Mouse (Mus musculus) forebrain, embryonic 15.5 days (tissue): ENCODE results near the gene Acap2. TPM values are rescaled to one million over a fixed set of nuclear protein-coding genes. Genes with fewer than 3 reads are reported as not detected.

Source experiments
- ATAC-seq: fragments of 200-750 bp; cut with Nextera tagmentation; replicated peaks from 2 replicates; pipeline ENCODE4 v1.8.0; 2017; ENCODE audit warnings: mild to moderate bottlenecking, moderate TSS enrichment, moderate library complexity
- H3K27ac ChIP-seq: fragments of 300-500 bp; sonication (generic); replicated peaks from 2 replicates; pipeline ENCODE4 v1.5.1; 2015; ENCODE audit warnings: mild to moderate bottlenecking, inconsistent platforms
- H3K27me3 ChIP-seq: fragments of 300-500 bp; sonication (generic); 2 replicates; pipeline ENCODE4 v1.6.1; 2015; ENCODE audit warnings: inconsistent platforms
- H3K36me3 ChIP-seq: fragments of 300-500 bp; sonication (generic); 2 replicates; pipeline ENCODE4 v1.6.1; 2015; ENCODE audit warnings: mild to moderate bottlenecking, inconsistent platforms
- H3K4me1 ChIP-seq: fragments of 300-500 bp; sonication (generic); 2 replicates; pipeline ENCODE4 v1.6.1; 2015; ENCODE audit warnings: inconsistent platforms
- H3K4me2 ChIP-seq: fragments of 300-500 bp; sonication (generic); replicated peaks from 2 replicates; pipeline ENCODE4 v1.6.1; 2015; ENCODE audit warnings: mild to moderate bottlenecking, inconsistent platforms
- H3K4me3 ChIP-seq: fragments of 300-500 bp; sonication (generic); 2 replicates; pipeline ENCODE4 v1.5.1; 2015; ENCODE audit warnings: mild to moderate bottlenecking, inconsistent platforms
- H3K9ac ChIP-seq: fragments of 300-500 bp; sonication (generic); replicated peaks from 2 replicates; pipeline ENCODE4 v1.6.1; 2015; ENCODE audit warnings: mild to moderate bottlenecking, inconsistent platforms
- H3K9me3 ChIP-seq: fragments of 300-500 bp; sonication (generic); 2 replicates; pipeline ENCODE4 v1.6.1; 2016; ENCODE audit warnings: inconsistent platforms
- WGBS: fragments of 180-500 bp; shearing (Covaris S2); methylation state at CpG from one replicate; pipeline ENCODE4 v1.1.7; 2015; ENCODE audit warnings: mixed read lengths; 5-methylcytosine and 5-hydroxymethylcytosine counted together
- polyA plus RNA-seq: library from polyadenylated mRNA; unstranded; fragments of >200 nt; fragmentation: Nextera tagmentation; extraction: Ambion mirVana; gene quantifications from 2 replicates; pipeline ENCODE4 v1.2.1, GENCODE M21; 2015

Gene Acap2
- polyA plus RNA-seq, 1 experiment from 2014 or later: 14.0 TPM

DNA sequence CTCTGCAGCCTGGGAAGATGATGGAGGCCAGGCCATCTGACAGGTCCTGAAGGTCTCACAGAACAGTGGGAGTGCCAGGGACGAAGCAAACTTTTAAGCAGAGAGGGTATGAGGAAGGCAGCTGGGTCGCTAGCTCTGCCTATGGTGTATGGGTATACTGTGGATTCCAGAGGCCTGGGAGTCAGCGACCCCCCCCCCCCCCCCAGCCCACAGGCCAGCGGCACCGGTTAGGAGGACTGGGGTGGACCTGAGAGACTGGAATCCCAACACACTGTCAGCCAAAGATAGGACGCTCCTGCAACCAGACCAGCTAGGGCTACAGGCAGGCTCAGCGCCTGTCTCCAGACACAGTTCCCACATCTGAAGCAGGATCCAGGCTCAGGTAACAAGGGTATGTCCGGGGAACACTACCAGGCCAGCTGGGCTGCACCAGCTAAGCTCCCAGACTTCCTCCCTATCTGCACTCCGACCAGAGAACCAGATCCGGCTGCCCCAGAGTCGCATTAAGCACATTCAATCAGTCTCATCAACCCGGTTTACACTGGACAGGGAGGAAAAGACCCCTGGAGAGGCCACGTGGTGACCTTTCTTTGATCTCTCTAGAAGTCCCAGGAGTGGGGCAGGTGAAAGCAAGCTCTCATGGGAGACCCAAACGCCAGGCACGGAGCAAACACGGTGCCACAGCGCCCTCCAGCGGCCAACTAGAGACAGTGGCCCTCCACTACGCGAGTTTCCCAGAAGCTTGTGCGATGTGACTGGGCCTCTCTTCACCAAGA lies 130.5 kb downstream of the Acap2 start:
- 22% methylated on average over 20 of the region's 21 CpGs for WGBS
- H3K4me1 ChIP-seq: peaks cover 4% of the 10 kb centered on the region
- H3K27me3 ChIP-seq: no peaks in the 10 kb centered on the region
- no peaks in the 10 kb centered on the region for H3K9me3 ChIP-seq
- ATAC-seq: peak; percentile 77
- H3K36me3 ChIP-seq: no peaks in the 10 kb centered on the region
- H3K4me3 ChIP-seq: no peak overlapping the region
- no peak overlapping the region; the same call in 1 of the 2 replicates for H3K4me2 ChIP-seq
- H3K9ac ChIP-seq: 0 out of 2 replicates have a peak overlapping the region, but pooled peaks have one; percentile 11
- H3K27ac ChIP-seq: no peak overlapping the region

DNA sequence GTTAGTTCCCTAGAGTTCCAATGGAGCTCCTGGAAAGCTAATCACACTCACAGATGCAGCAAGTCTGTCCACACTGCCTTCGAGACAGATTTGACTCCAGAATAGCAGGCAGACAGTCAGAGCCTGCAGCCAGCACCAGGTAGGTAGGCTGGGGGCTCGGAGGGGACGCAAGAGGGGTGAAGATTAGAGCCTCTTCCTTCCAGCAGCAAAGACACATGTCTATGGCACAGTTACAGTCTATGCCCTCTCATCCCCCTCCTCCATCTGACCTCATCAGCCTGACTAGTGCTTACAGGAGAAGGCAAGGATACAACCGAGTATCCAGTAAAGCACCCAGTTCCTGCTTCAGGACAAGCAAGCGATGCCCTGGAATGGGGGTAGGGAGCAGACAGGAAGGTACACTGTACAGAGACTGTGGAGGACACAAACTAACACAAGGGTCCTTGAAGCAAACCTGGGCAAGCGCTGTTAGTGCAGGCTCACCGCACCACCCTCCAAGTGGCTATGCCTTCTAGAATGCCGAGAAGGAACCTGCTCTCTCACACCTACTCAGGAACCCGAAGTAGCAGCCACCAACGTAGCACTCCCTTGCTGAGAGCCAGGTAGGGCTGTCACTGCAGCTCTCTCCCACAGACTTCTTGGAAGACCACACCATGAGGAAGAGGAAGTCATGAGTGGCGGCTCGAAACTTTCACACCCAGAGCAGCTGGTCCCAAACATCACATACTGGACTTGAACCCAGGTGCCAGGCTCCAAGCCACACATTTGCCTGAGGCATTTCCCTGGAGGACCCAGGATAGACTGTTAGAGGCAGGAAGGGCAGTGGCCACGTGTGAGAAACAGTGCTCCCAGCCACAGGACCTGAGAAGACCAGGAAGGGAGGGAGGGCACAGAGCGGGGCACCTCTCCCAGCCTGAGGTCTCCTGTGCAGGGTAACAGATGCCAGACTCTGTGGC lies 131.6 kb downstream of the Acap2 start:
- H3K4me3 ChIP-seq: no peak overlapping the region
- no peaks in the 10 kb centered on the region for H3K27me3 ChIP-seq
- H3K36me3 ChIP-seq: no peaks in the 10 kb centered on the region
- no peak overlapping the region for H3K27ac ChIP-seq
- no peak overlapping the region for H3K4me2 ChIP-seq
- peaks cover 4% of the 10 kb centered on the region for H3K4me1 ChIP-seq
- no peaks in the 10 kb centered on the region for H3K9me3 ChIP-seq
- no peak overlapping the region for H3K9ac ChIP-seq
- 85% methylated on average over 14 of the region's 14 CpGs for WGBS
- no peak for ATAC-seq

DNA sequence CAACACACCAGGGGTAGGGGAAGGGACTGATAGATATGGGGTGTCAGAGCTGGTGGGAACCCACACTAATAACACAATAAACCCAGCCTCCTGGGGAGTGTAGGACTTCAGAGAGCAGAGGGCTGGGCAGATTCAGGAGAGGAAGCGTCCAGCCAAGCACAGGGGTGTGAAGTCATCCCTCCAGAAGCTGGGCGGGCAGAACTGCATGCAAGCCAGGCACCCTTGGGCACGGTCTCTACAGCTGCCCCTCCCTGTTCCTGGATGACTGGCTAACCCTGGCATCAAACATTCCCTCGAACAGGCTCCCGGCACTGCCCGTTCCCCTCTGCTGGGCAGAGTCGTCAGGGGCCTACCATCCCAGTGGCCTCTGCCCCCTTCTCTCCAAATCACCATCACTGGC lies 132.8 kb downstream of the Acap2 start:
- Histone ChIP-seq H3K36me3 (no peaks in the 10 kb centered on the region), H3K4me3 (no peak overlapping the region), H3K9ac (no peak overlapping the region), H3K27me3 (no peaks in the 10 kb centered on the region), H3K4me2 (no peak overlapping the region), H3K4me1 (peaks cover 4% of the 10 kb centered on the region), H3K9me3 (no peaks in the 10 kb centered on the region), H3K27ac (no peak overlapping the region)
- ATAC-seq: no peak
- 79% methylated on average over 7 of the region's 7 CpGs for WGBS

DNA sequence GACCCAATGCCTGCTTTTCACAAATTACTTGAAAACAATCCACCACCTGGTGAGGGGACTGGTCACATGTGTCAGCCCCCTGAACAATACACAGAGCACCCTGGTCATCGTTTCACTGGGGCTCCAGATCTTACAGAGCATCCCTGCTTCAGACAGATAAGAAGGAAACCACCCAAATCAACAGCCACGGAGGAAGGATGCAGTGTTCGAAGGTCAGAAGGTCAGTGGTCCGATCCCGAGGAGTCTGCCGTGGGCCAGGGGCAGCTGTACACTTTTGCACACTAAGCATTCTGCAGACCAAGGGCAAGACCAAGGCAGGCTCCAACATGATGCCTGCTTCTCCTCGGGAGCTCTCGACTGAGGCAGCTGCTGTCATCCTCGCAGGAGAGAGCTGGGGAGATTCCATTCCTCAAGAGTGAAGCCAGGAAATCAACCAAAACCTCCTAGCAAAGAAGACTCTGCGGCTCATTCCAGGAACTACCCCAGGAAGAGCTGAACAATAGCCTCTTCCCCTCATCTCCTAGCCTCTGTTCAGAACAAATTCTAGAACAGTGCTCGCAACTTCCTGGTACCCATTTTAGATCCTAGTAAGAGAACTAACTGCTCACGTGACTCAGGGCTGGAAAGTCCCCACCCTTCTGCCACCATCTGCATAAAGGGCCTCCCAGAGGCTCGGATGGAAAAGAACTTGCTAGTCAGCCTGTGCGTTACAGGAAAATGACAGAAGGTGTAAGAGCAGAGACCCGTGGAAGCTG lies 134.5 kb downstream of the Acap2 start:
- H3K4me2 ChIP-seq: no peak overlapping the region
- H3K9ac ChIP-seq: no peak overlapping the region
- H3K27ac ChIP-seq: no peak overlapping the region
- H3K9me3 ChIP-seq: no peaks in the 10 kb centered on the region
- H3K4me1 ChIP-seq: peaks cover 4% of the 10 kb centered on the region
- 74% methylated on average over 15 of the region's 15 CpGs for WGBS
- H3K36me3 ChIP-seq: no peaks in the 10 kb centered on the region
- no peaks in the 10 kb centered on the region for H3K27me3 ChIP-seq
- no peak for ATAC-seq
- H3K4me3 ChIP-seq: no peak overlapping the region

DNA sequence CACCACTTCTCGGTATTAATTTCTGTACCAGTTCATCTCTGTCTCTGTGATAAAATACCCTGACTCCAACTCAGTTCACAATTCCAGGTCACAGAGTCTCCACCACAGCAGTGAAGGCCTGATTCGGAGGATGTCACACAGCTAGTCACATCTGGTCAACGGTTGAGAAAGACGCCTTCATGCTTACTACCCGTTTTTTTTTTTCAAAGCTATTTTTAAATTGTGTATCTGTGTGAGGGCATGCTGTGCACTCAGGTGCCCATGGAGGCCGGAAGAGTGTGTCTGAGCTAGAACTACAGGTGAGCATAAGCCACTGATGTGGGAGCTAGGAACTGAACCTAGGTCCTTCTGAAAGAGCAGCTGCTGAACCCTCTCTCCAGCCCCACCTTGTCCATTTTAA lies 136.3 kb downstream of the Acap2 start:
- H3K4me1 ChIP-seq: no peaks in the 10 kb centered on the region; the same call in 1 of the 2 replicates
- H3K27me3 ChIP-seq: no peaks in the 10 kb centered on the region
- no peak overlapping the region for H3K27ac ChIP-seq
- H3K9ac ChIP-seq: no peak overlapping the region
- no peak overlapping the region for H3K4me2 ChIP-seq
- no peaks in the 10 kb centered on the region for H3K36me3 ChIP-seq
- ATAC-seq: no peak
- H3K9me3 ChIP-seq: no peaks in the 10 kb centered on the region
- 92% methylated on average over 6 of the region's 6 CpGs for WGBS
- H3K4me3 ChIP-seq: no peak overlapping the region

DNA sequence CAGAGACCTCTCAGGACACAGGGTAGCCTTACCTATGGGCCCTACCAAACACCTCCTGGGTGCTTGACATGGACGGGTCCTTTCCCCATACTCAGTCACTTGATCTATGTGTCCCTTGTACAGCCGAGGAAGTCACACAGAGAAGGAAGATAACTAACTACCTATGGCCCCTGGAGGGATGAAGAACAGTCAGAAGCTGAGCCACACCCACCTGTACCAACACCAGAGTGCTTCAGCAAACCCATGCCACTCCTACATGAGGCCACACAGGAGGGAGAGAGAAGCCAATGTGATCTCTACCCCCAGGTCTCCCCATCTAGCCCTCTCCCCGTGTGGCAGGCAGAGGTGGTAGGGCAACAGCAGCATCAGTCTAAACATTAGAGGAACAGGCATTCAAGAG lies 138.1 kb downstream of the Acap2 start:
- 84% methylated on average over 3 of the region's 3 CpGs for WGBS
- H3K27ac ChIP-seq: no peak overlapping the region
- H3K4me2 ChIP-seq: no peak overlapping the region
- H3K36me3 ChIP-seq: no peaks in the 10 kb centered on the region
- ATAC-seq: no peak
- H3K9me3 ChIP-seq: no peaks in the 10 kb centered on the region
- no peaks in the 10 kb centered on the region; the same call in 1 of the 2 replicates for H3K4me1 ChIP-seq
- no peak overlapping the region for H3K4me3 ChIP-seq
- no peaks in the 10 kb centered on the region for H3K27me3 ChIP-seq
- H3K9ac ChIP-seq: no peak overlapping the region

DNA sequence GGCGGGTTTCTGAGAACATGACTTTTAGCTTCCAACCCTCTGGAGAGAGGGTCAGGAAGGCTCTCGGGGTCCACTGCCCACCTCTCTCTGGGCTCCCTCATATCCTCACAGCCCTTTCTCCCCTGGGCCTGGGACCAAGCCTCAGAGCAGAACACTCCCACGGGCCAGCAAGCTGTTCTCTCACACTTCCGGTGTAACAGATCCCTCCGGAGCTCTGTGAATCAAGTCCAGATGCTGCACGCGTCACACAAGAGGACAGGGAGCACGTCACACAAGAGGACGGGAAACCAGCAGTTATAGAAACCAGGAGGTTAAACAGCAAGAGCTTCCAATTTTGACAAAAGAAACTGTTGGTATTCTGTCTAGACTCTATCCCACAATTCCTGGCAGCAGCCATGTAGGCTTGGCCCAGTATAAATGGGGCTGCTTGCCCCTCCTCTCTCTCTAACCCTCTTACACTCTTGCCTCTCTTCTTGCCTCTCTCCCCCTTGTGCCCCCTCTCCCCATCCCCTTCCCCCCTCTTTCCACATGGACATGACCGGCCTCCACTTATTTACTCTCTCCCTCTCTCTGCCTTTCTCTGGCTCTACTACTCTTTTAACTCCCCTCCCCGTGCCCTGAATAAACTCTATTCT lies 139.7 kb downstream of the Acap2 start:
- Histone ChIP-seq H3K9me3 (no peaks in the 10 kb centered on the region), H3K9ac (no peak overlapping the region), H3K27me3 (no peaks in the 10 kb centered on the region), H3K36me3 (no peaks in the 10 kb centered on the region), H3K4me2 (no peak overlapping the region), H3K27ac (no peak overlapping the region), H3K4me1 (no peaks in the 10 kb centered on the region; the same call in 1 of the 2 replicates), H3K4me3 (no peak overlapping the region)
- no peak for ATAC-seq
- 80% methylated on average over 11 of the region's 11 CpGs for WGBS

DNA sequence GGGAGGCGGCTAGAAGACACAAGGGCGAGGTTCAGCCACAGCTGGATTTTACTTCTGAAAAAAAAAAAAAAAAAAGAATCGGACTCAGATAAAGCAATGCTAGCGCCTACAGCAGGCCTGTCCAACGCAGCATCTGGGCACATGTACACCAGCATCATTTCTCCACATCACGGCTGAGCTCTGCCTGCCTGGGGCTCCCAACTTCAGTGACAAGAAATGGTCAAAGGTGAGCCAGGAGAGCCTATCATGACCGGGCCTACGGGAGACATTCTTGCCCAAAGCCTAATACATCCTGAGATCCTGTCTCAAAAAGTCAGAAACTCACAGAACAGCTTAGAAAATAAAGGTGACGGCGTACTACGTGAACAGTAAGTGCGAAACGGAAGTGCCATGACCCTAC lies 140.3 kb downstream of the Acap2 start:
- no peaks in the 10 kb centered on the region for H3K36me3 ChIP-seq
- no peak overlapping the region for H3K9ac ChIP-seq
- 92% methylated on average over 13 of the region's 13 CpGs for WGBS
- no peak overlapping the region for H3K27ac ChIP-seq
- H3K9me3 ChIP-seq: no peaks in the 10 kb centered on the region
- H3K4me3 ChIP-seq: no peak overlapping the region
- no peak overlapping the region for H3K4me2 ChIP-seq
- ATAC-seq: no peak
- no peaks in the 10 kb centered on the region for H3K27me3 ChIP-seq
- no peaks in the 10 kb centered on the region; the same call in 1 of the 2 replicates for H3K4me1 ChIP-seq

DNA sequence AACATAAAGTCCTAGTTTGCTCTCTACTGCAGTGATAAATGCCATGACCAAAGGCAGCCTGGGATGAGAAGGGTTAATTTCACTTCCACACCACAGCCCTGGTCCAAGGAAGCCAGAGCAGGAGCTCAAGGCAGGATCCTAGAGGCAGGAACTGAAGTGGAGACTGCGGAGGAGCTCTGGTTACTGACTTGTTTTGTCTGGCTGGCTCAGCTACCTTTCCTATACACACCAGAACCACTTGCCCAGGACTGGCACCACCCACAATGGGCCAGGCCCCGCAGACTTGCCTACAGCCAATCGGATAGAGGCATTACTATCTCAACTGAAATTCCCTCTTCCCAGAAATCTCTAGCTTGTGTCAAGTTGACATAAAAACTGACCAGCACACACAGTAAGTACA lies 140.8 kb downstream of the Acap2 start:
- Histone ChIP-seq H3K4me2 (no peak overlapping the region), H3K9me3 (no peaks in the 10 kb centered on the region), H3K27ac (no peak overlapping the region), H3K27me3 (no peaks in the 10 kb centered on the region), H3K4me3 (no peak overlapping the region), H3K4me1 (no peaks in the 10 kb centered on the region; the same call in 1 of the 2 replicates), H3K9ac (no peak overlapping the region), H3K36me3 (no peaks in the 10 kb centered on the region)
- WGBS: 97% methylated on average over 3 of the region's 3 CpGs
- ATAC-seq: no peak

DNA sequence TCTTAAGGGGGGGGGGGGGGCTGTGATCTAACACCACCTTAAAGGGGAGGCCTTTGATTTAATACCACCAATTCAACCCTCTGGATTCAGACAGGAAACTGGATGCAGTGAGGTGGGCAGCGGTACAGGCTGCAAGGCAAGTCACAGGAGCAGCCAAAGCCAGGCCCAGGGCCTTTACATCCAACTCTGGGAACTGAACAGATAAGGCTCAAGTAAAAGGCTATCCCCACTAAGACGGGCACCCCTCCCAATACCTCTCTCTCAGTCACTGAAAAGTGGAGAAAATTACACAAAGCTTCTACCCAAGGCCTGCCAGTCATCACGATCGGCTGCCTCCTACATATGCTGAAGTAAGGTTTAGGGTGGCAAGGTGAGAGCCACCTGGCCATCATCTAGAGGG lies 141.3 kb downstream of the Acap2 start:
- no peak overlapping the region for H3K9ac ChIP-seq
- no peak overlapping the region for H3K27ac ChIP-seq
- WGBS: 81% methylated on average over 4 of the region's 4 CpGs
- ATAC-seq: no peak
- H3K36me3 ChIP-seq: no peaks in the 10 kb centered on the region
- H3K4me3 ChIP-seq: no peak overlapping the region
- H3K27me3 ChIP-seq: no peaks in the 10 kb centered on the region
- no peaks in the 10 kb centered on the region; the same call in 1 of the 2 replicates for H3K4me1 ChIP-seq
- no peak overlapping the region for H3K4me2 ChIP-seq
- H3K9me3 ChIP-seq: no peaks in the 10 kb centered on the region

DNA sequence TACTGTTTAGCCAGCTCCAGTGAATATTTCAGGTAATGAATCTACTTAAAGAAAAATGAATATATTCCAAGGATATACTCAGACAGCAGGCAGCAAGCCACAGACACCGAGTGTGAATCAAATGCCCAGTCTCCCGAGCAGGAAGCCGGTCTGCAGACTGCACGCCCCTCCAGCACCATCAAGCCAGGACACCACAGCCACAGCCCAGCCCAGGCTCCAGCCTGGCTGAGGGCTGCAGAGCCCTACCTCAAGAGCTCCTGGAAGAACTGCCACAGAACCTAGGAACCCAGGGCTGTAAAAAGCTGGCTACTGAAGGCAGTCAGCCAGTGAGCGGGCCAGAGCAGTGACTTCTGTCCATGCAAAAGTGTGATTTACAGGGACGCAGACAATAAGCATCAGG lies 148.2 kb downstream of the Acap2 start:
- no peaks in the 10 kb centered on the region for H3K36me3 ChIP-seq
- no peak overlapping the region for H3K27ac ChIP-seq
- no peak for ATAC-seq
- WGBS: 88% methylated on average over 6 of the region's 6 CpGs
- H3K27me3 ChIP-seq: no peaks in the 10 kb centered on the region
- no peak overlapping the region for H3K4me2 ChIP-seq
- no peaks in the 10 kb centered on the region for H3K4me1 ChIP-seq
- no peak overlapping the region for H3K4me3 ChIP-seq
- no peaks in the 10 kb centered on the region for H3K9me3 ChIP-seq
- no peak overlapping the region for H3K9ac ChIP-seq
